Mouse (Mus musculus) layer of hippocampus, postnatal 25 days (tissue): ENCODE data around the gene Hnf1b. TPM values are rescaled to one million over a fixed set of nuclear protein-coding genes. Genes with fewer than 3 reads are reported as not detected.

ENCODE experiments used
- DNase-seq, 2 experiments: peaks; one replicate each; pipeline ENCODE4 v3.0.0; 2022; ENCODE audit warnings: mixed read lengths in 2 of 2, low spot score in 1 of 2; ENCODE audit errors: extremely low spot score in 1 of 2
- total RNA-seq, 2 experiments: library from RNA; stranded (reverse); gene quantifications; 2 replicates each; pipeline ENCODE4 v1.2.3; 2021

Hnf1b gene
- total RNA-seq, result under 1 TPM; 0.12 to 0.16 TPM

- no peak for DNase-seq
Measured at GRCm38 (mm10) chr11:83849529-83850335, at the start of gene Hnf1b. Hnf1b (plus strand) TSS chr11:83850063.

DNA sequence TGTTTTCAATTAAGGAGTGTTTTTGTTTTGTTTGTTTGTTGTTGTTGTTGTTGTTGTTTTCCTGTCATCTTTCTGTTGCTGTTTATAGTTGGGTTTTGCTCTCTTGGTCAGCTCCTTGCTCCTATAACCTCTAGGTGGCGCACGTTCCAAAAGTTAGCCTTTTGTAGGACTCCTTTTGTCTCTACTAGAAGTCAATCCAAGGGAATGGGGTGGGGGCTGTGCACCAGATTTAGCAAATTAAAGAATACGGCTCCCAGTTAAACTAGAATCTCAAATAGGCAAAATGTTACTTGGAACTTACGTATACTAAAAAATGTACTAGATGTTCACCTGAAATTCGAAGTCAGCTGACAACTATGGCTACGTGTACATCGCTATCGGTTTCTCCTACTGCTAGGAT lies 47.7 kb upstream of the Hnf1b start:
- DNase-seq, result peak in 1 of 2 experiments; percentile 16

DNA sequence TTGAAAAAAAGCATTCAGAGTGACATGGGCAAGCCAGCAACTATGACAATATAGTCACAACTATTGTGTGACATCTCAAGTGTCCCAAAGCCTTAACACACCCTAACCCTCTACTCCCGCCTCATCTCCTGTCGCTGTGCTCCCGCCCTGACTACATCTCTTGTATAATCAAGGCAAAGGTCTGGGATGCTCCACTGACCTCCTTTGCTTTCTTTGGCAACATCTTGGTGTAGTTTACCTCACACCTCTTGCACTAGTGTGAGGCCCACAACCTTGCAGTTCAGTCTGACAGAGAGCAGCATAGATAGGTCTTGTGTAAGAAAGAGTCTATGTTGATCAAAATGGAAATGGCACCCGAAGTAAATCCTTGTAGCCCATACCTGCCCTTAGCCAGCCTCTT lies 47.3 kb upstream of the Hnf1b start:
- DNase-seq, result no peak

DNA sequence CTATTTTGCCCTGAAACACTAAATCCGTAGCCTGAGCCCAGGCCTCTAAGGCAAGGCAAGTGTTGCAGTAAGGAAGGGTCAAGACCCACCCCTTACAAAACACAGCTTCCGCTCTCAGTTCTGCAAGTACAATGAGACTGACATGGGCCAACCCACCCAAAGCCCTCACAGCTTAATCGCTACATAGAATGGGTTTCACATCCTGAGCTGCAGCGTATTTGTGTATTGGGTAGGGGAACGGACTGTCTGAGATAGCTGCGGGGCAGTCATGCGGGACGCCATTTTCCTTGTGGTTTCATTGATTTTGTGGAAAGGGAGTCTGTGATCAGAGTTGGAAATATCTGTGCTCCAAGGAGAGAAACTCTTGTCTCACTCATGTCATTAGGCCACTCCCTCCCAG lies 39.4 kb upstream of the Hnf1b start:
- no peak for DNase-seq

DNA sequence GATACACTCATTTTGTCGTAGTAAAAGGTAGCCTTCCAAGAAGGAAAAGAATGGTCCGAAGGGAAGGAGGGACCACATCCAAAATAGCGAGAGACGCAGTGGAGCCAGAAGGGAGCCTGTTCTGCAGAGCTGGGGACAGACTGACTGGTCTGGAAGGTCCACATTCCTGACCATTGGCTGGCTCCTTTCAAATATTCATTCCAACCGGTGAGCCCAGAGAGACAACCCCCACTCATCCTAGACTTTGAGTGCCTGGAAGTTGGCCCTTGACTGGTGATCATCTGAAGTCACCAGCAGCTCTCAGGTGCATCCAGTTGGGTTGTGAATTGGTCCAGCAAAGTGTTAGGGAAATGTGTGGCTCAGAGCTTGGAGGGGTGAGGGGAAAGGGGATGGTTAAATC lies 34.7 kb upstream of the Hnf1b start:
- DNase-seq, result no peak

DNA sequence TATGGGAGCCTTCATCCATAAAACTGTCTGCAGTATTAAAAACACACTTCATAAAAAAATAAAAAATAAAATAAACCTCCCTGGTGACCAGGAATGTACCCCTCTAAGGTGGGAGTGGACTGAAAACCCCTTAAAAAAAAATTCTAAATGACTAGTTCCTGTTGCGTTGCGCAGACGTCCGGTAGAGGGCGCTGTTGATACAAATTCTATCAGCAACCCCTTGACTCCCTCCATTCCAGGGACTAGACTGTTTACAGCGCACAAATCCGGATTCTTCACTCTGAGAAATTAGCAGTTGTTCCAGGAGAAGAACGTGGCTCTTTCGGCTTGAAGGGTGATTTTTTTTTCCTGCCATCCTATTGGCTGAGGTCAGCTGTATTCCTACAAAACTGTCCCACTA lies 34.2 kb upstream of the Hnf1b start:
- peak; percentile 35 to 80 for DNase-seq

- no peak for DNase-seq
Measured at GRCm38 (mm10) chr11:83817048-83817447, 32.8 kb upstream of the Hnf1b start.

- DNase-seq, result no peak
Measured at GRCm38 (mm10) chr11:83817994-83818393, 31.9 kb upstream of the Hnf1b start.

DNA sequence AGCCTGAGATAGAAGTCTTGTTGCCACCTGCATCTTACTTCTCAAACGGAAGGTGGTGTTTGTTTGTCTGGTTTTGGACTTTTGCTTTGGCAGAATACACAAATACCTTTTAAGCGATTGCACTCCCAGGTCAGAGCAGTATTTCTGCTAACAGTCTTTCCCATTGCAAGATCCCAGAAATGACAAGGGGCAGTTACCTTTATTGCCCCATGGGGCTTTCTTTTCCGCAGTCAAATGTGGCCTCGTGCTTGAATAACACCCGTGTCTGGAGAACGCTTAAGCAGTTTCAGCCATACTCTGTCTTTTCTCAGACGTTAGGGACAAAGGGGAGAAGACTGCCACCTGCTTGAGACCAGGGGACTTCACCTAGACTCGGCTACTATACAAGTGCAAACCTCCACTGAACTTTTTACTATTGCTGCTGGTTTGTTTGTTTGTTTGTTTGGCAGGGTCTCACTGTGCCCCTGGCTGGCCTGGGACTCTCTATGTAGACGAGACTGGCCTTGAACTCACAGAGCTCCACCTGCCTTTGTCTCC lies 31.2 kb upstream of the Hnf1b start:
- no peak for DNase-seq

DNA sequence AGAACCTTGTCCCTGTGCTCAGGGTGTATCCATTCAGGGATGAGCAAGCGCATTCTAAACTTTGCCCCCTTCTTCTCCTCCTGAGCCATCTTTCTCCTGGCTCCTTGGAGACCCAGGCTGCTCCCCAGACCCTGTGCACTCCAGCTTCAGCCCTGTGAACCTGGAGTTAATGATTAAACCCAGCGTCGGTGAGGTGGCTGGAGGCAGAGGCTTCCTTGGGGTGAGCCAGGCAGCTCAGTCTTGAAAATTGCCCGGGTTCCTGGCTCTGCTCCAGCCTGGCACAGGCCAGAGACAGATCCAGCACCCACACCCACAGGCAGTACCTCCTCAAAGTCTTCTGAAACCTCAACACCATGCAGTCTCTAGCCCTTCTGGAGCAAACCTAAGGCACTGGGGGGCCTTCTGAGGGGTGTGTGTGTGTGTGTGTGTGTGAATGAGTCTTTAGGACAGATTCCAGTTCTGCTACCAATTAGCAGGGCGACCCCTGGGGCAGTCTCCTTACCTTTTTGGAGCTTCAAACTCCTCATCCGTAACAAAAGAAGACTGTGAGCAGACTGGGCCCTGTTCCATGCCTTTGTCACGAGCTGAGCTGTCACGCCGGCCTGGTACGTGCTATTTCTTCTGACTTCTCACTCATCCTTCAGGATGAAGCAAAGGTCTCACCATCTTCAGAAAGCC lies 29.9 kb upstream of the Hnf1b start:
- DNase-seq, result no peak

DNA sequence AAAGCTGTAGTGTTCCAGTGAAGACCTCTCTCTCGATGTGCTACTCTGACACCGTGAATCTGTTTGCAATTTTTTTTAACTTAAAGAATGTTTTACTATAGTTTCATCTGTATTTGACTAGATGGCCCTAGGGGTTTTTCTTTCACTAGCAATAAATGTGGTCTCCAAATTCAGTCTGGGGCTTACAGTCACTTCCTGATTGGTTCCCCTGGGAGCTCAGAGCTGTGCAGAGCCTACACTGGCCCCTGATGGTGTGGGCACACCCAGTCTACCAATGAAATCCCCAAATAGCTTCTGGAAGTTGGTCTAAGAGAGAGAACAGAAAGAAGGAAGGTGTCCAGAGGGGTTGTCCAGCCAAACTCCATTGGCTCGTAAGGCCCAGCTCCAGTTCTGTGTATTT lies 23.7 kb upstream of the Hnf1b start:
- DNase-seq, result no peak

DNA sequence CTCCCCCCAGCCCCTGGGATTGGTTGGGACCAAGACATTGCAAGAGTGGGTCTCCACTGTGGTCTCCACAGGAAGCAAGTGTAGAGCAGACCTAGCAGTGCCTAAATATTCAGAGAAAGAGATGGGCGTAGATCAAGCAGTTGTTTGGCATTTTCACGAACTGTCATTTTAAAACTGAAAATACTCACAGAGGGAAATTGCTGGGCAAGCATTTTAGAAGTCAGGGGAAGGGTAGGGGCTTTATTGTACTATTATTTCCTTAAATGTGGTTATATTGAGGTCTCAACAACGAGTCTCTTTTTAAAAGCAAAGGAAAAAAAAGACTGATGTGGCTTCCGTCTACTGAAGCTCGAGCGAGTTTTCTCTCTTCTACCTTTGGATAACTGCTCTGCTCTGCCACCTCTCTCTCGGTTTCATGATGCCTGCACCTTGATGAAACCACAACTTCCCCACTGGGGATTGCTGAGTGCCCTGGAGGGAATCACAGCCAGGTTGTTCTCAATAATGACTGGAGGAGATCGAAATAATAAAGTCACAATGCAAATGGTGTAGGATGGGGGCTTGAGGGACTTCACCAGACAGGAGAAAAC lies 21.2 kb upstream of the Hnf1b start:
- DNase-seq, result no peak

DNA sequence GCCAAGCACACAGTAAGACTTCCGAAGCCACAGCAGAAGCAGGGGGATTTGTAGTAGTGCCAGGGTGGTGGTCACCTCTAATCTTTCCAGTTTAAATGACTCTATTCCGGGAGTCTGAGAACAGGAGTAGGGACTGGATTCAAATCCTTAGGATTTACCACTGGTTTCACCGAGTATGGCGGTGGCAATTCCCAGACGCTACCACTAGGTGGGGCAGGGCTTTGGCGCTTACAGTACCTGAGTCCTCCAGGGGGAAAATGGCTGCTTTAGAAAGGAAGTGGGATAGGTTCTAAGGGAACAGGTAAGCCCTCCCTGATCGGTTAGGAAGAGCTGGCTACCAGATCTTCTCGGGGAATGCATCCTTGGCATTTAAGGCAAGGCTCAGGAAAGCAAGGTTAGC lies 17.5 kb upstream of the Hnf1b start:
- DNase-seq, result no peak

DNA sequence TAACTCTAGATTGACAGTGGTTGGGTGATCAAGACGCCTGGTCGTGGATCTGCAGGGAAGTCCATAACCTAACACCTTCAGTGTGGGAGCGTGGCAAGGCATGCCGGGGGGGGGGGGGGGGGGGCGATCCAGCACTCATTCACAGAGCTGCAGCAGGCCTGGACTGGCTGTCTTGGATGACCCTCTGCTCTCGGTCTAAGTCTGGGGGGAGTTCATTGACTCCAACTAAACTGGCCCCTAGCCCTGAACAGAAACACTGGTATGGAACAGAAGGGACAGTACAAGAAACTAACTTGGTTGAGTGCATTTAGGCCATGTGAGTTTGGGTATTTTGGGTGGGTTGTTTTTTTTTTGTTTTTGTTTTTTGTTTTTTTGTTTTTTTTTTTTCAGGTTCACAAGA lies 16.3 kb upstream of the Hnf1b start:
- no peak for DNase-seq

- no peak for DNase-seq
Measured at GRCm38 (mm10) chr11:83833959-83834496, 15.8 kb upstream of the Hnf1b start.

GRCm38 (mm10) chr11:83839451-83839850 lies 10.4 kb upstream of the Hnf1b start:
- no peak for DNase-seq

DNA sequence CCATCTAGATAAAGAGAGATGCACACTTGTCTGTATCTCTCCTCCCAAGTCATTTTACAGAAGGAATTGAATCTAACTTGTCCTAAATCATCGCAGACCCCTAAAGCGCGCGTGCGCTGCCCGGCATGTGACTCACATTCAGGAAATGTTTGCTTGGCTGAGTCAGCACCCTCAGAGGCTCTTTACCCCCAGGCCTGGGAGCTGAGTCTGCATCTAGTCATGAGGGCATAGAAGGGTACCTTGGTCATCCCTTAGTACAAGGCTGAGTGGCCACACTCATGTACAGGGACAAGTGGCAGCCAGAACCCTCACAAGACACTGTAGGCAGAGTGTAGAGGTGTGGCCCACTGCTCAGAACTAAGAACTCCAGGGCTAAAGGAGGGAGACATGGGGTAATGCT lies 6.3 kb upstream of the Hnf1b start:
- no peak for DNase-seq

DNA sequence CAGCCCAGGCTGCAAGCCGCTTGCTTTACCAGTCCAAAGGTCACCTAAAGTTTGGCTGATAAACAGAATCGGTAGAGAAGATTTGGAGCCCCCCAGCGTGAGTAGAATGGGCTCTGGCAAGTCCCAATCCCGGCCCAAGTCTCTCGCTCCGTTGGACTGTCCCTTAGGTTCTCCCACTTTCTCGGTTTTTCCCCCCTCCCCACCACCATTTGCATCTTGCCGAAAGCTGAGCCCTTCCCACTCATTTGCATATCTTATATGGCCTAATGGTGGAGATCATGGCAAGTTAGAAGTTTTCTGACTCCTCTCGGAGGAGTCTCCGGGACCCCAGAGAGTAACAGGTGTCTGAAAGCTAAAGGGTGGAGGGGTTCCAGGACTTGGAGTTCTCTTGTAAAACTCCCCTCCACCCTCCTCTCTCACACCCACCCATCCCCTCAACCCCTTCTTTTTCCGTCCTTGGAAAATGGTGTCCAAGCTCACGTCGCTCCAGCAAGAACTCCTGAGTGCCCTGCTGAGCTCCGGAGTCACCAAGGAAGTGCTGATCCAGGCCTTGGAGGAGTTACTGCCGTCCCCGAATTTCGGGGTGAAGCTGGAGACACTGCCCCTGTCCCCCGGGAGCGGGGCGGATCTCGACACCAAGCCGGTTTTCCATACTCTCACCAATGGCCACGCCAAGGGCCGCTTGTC lies 866 bp downstream of the Hnf1b start:
- DNase-seq, result no peak

- DNase-seq, result no peak
Measured at GRCm38 (mm10) chr11:83851273-83852015, 1.6 kb downstream of the Hnf1b start.

DNA sequence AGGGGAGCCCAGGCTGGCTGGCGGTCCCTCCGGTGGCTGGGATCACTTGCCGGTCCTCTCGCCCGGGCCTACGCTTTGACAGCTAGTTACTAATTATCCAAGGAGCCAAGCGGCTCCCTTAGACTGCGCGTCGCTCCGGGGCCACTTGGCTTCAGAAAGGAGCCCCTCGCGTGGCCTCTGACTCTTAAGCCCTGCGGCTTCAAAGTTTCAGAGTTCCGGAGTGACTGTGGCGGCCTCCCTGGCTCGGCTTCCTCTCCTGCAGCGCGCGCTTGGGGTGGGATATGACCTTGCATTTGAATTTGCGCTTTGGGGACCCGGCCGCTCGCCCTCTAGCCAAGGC lies 2.1 kb downstream of the Hnf1b start:
- DNase-seq, result no peak
